Mouse (Mus musculus): ENCODE results near the gene Dmc1.

- TF ChIP-seq CTCF (IDR thresholded peaks at IDR 0.05; ENCODE audit: control insufficient read depth, insufficient read depth, insufficient read length) (no peak), MYOG (IDR thresholded peaks at IDR 0.05; ENCODE audit: control insufficient read depth, extremely low read depth, insufficient read length) (no peak), MAX (IDR thresholded peaks at IDR 0.05) (no peak), CEBPB (IDR thresholded peaks at IDR 0.05; ENCODE audit: low read depth) (no peak), USF1 (IDR thresholded peaks at IDR 0.05; ENCODE audit: low read depth) (no peak), FOSL1 (IDR thresholded peaks at IDR 0.05; ENCODE audit: insufficient read depth, low read length, poor library complexity, severe bottlenecking) (no peak)
These were observed 71.1 kb downstream of the Dmc1 start for GRCm38 (mm10) chr15:79533796-79534195.

All from C2C12 (cell line).